Mouse (Mus musculus) stomach, embryonic 14.5 days (tissue): ENCODE measurements around the gene Atg2b. TPM values are rescaled to one million over a fixed set of nuclear protein-coding genes. Genes with fewer than 3 reads are reported as not detected.

Experiments
- ATAC-seq: fragments of 200-750 bp; cut with Nextera tagmentation; 2 replicates; pipeline ENCODE4 v1.8.0; 2017; ENCODE audit warnings: low read depth, moderate TSS enrichment; ENCODE audit not compliant: insufficient number of reproducible peaks, insufficient read depth, low FRiP score
- H3K27ac ChIP-seq: fragments of 300-500 bp; sonication (generic); 2 replicates; pipeline ENCODE4 v1.5.1; 2014; ENCODE audit warnings: mild to moderate bottlenecking, low read length, moderate library complexity, mixed read lengths
- H3K27me3 ChIP-seq: fragments of 300-500 bp; sonication (generic); 2 replicates; pipeline ENCODE4 v1.6.1; 2014; ENCODE audit warnings: low read length, control low read depth, mixed read lengths; ENCODE audit not compliant: control insufficient read depth, insufficient read depth
- H3K36me3 ChIP-seq: fragments of 300-500 bp; sonication (generic); 2 replicates; pipeline ENCODE4 v1.6.1; 2014; ENCODE audit warnings: mild to moderate bottlenecking, control low read depth, low read length, moderate library complexity, mixed read lengths; ENCODE audit not compliant: control insufficient read depth, insufficient read depth
- H3K4me1 ChIP-seq: fragments of 300-500 bp; sonication (generic); 2 replicates; pipeline ENCODE4 v1.6.1; 2014; ENCODE audit warnings: low read length, control low read depth, mixed read lengths; ENCODE audit not compliant: control insufficient read depth, insufficient read depth
- H3K4me2 ChIP-seq: fragments of 300-500 bp; sonication (generic); replicated peaks from 2 replicates; pipeline ENCODE4 v1.6.1; 2014; ENCODE audit warnings: low read depth, low read length, control low read depth
- H3K4me3 ChIP-seq: fragments of 300-500 bp; sonication (generic); 2 replicates; pipeline ENCODE4 v1.5.1; 2014; ENCODE audit warnings: low read depth, low read length, control low read depth
- H3K9ac ChIP-seq: fragments of 300-500 bp; sonication (generic); replicated peaks from 2 replicates; pipeline ENCODE4 v1.6.1; 2014; ENCODE audit warnings: low read depth, mild to moderate bottlenecking, control low read depth, low read length, moderate library complexity, mixed read lengths
- H3K9me3 ChIP-seq: fragments of 300-500 bp; sonication (generic); 2 replicates; pipeline ENCODE4 v1.6.1; 2016; ENCODE audit warnings: low read depth, low read length, control low read depth; ENCODE audit not compliant: control insufficient read depth
- whole genome bisulfite sequencing: fragments of 180-500 bp; shearing (Covaris S2); extraction: QIAGEN DNeasy Blood & Tissue Kit; methylation state at CpG from one replicate; pipeline ENCODE4 v1.1.7; 2014; 5-methylcytosine and 5-hydroxymethylcytosine counted together
- polyA plus RNA-seq: library from polyadenylated mRNA; unstranded; fragments of >200 nt; fragmentation: Nextera tagmentation; extraction: Ambion mirVana; gene quantifications from 2 replicates; pipeline ENCODE4 v1.2.1, GENCODE M21; 2014

The Atg2b gene
- polyA plus RNA-seq, 1 experiment from 2014 or later, result 15.8 TPM

DNA sequence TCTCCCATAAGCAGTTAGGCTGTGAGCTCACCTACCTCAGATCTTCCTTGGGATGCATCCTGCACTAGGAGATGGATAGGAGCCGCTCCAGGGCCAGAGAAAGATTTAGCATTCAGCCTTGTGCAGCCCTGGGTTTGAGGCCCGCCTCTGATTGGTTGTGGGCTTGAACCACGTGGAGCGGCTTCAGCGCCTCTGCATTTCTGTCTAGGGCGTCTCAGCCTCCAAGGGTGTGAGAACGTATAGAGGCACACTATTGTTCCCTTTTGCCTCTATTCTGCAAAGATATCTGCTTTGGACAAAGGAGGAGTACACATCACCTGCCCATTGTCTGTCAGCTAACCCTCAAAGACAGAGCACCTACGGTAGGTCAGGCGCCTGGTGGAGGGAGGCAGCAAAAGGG is 102.5 kb downstream of the Atg2b start:
- peaks cover 8% of the 10 kb centered on the region; the same call in 1 of the 2 replicates for H3K4me1 ChIP-seq
- no peaks in the 10 kb centered on the region for H3K9me3 ChIP-seq
- no peaks in the 10 kb centered on the region for H3K27me3 ChIP-seq
- H3K4me2 ChIP-seq, result no peak overlapping the region
- no peak for ATAC-seq
- WGBS, result 58% methylated on average over 9 of the region's 9 CpGs
- H3K36me3 ChIP-seq, result no peaks in the 10 kb centered on the region
- no peak overlapping the region for H3K9ac ChIP-seq
- no peak overlapping the region for H3K27ac ChIP-seq
- H3K4me3 ChIP-seq, result no peak overlapping the region

DNA sequence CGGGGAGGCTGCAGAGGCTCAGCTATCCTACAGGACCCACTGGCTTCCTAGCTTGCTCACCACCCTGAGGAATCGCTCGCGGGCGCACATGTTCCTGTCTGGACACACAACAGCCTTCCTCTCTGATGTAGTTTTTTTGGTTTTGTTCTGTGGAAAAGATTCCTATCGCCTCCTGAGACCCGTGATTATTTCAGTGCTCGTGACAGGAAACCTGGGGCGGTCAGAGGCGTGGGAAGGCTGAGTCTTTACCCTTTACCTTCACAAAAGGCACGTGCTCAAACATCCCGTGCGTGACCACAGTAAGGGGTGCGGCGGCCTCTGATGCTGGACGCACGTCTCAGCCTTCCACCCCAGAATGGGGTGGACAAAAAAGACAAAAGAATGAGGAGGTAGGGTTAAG is 104.5 kb downstream of the Atg2b start:
- 74% methylated on average over 17 of the region's 17 CpGs for WGBS
- no peak overlapping the region for H3K27ac ChIP-seq
- H3K9me3 ChIP-seq, result no peaks in the 10 kb centered on the region

DNA sequence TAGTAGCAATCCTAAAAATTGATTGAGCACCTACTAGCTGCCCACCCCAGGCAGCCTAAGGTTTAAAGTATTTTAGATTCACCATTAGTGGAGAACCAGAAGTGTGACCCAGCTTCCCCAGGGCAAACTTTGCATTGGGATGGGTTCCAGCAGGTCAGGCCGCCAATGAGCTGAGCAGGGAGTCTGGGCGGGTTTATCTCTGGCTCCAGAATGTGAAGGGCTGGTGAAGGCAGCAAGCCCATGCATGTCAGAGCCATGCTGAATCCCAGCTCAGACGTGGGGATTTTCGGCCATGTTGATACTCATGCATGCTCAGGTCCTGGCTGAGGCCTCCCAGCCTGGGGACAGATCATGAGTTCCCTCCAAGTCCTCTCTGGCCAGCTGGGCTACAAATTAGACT is 110.7 kb downstream of the Atg2b start:
- WGBS, result 80% methylated on average over 4 of the region's 4 CpGs
- H3K4me1 ChIP-seq, result no peaks in the 10 kb centered on the region
- H3K9me3 ChIP-seq, result no peaks in the 10 kb centered on the region

More for the DNA sequence above, 104.5 kb downstream of the Atg2b start:
- H3K9ac ChIP-seq, result no peak overlapping the region
- no peaks in the 10 kb centered on the region for H3K36me3 ChIP-seq
- ATAC-seq, result no peak
- H3K4me2 ChIP-seq, result no peak overlapping the region
- H3K27me3 ChIP-seq, result no peaks in the 10 kb centered on the region
- H3K4me1 ChIP-seq, result peaks cover 8% of the 10 kb centered on the region; the same call in 1 of the 2 replicates
- H3K4me3 ChIP-seq, result no peak overlapping the region

DNA sequence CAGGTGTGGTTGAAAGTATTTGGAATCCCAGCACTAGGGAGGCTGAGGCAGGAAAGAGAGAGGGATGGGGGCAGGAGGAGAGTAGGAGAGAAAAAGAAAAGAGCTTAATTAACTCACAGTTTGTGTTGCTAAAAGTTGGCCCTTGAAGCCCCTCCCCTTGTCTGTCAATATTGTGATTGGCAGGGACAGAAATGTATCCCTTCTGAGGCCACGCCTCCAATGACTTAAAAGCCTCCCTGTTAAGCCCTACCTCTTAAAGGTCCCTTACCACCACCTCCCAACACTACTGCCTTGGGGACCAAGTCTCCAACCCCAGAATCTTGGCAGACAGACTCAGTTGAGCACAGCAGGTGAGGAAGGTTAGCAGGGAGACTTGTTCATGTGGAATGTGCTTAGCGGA is 112.4 kb downstream of the Atg2b start:
- Histone ChIP-seq H3K4me2 (no peak overlapping the region), H3K4me1 (no peaks in the 10 kb centered on the region), H3K4me3 (no peak overlapping the region), H3K9me3 (no peaks in the 10 kb centered on the region), H3K27me3 (no peaks in the 10 kb centered on the region), H3K9ac (no peak overlapping the region), H3K27ac (no peak overlapping the region), H3K36me3 (no peaks in the 10 kb centered on the region)
- no peak for ATAC-seq
- 89% methylated on average over 2 of the region's 2 CpGs for WGBS

More for the DNA sequence above, 110.7 kb downstream of the Atg2b start:
- H3K36me3 ChIP-seq, result no peaks in the 10 kb centered on the region
- no peak overlapping the region for H3K27ac ChIP-seq
- no peak for ATAC-seq
- no peak overlapping the region for H3K9ac ChIP-seq
- no peak overlapping the region for H3K4me3 ChIP-seq
- H3K27me3 ChIP-seq, result no peaks in the 10 kb centered on the region
- H3K4me2 ChIP-seq, result no peak overlapping the region

DNA sequence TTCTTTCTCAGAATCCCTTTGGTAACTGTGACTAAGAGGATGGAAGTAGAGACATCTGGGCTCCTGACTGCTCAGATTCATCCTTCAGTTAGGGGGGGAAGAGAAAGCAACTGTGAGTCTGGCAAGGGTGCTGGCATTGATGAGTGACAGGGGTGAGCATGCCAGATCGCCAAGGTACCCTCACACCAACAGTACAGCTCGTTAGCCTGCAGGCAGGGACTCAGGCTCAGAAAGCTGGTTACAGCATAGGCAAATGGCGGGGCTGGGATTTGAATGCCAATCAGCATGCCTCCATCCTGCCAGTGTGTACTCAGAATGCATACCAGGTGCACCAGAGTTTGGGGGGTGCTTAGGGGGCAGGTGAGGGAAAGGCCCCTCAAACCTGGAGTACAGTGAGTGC is 113.1 kb downstream of the Atg2b start:
- no peak overlapping the region for H3K27ac ChIP-seq
- H3K9me3 ChIP-seq, result no peaks in the 10 kb centered on the region; the same call in 1 of the 2 replicates
- no peaks in the 10 kb centered on the region for H3K4me1 ChIP-seq
- 69% methylated on average over 3 of the region's 3 CpGs for WGBS
- H3K27me3 ChIP-seq, result no peaks in the 10 kb centered on the region
- no peak overlapping the region for H3K4me3 ChIP-seq
- H3K36me3 ChIP-seq, result no peaks in the 10 kb centered on the region
- ATAC-seq, result no peak
- no peak overlapping the region for H3K4me2 ChIP-seq
- H3K9ac ChIP-seq, result no peak overlapping the region

Other genes starting within 250 kb of the Atg2b start
- gene D430019H16Rik, start 231.4 kb downstream of the Atg2b start, polyA plus RNA-seq, result 3.8 and 4.7 TPM in 2 replicates
- gene Bdkrb2, start 122.0 kb downstream of the Atg2b start, polyA plus RNA-seq, result 0.78 and 0.83 TPM in 2 replicates
- 0.49 and 1.00 TPM in 2 replicates for gene Bdkrb1, start 82.1 kb downstream of the Atg2b start, polyA plus RNA-seq
- gene Gskip, start 382 bp downstream of the Atg2b start, polyA plus RNA-seq, result 31.2 and 33.1 TPM in 2 replicates
- 0.15 and 0.30 TPM in 2 replicates for gene Ak7, start 20.8 kb upstream of the Atg2b start, polyA plus RNA-seq
- gene Papola, start 99.5 kb upstream of the Atg2b start, polyA plus RNA-seq, result 171 and 173 TPM in 2 replicates